Mouse (Mus musculus): Measurements from ENCODE around the gene Capn12.

- TF ChIP-seq CTCF (IDR thresholded peaks at IDR 0.05; ENCODE audit: low read depth) (no peak), EP300 (optimal IDR thresholded peaks at IDR 0.05) (no peak)
Measured at GRCm38 (mm10) chr7:28941542-28941941, 60.3 kb downstream of the Capn12 start.
